Mouse (Mus musculus): ENCODE measurements around the gene Lrrc42.

GRCm38 (mm10) chr4:107292273-107292662 is 38.9 kb upstream of the Lrrc42 start:
- TF ChIP-seq CTCF (IDR thresholded peaks at IDR 0.05; ENCODE audit: extremely low read depth, insufficient read length, insufficient replicate concordance, low read depth, low read length): no peak
- no peak for TF ChIP-seq POLR2A (IDR thresholded peaks at IDR 0.05; ENCODE audit: low read depth, low read length)
